Mouse (Mus musculus) heart, postnatal 25 days (tissue): ENCODE measurements around the gene Pbx1. TPM values are rescaled to one million over a fixed set of nuclear protein-coding genes. Genes with fewer than 3 reads are reported as not detected.

Experiments used
- DNase-seq: peaks from one replicate; pipeline ENCODE4 v3.0.0; 2022; ENCODE audit warnings: low spot score
- intact Hi-C: fragments of 180-260 bp; cut with DNase I; formaldehyde crosslinking; loops from one replicate; pipeline ENCODE4 v1.15.1; 2025
- total RNA-seq, 2 experiments: library from RNA; stranded (reverse); gene quantifications; 2 replicates each; pipeline ENCODE4 v1.2.3; 2021

Gene Pbx1
- total RNA-seq, 2 experiments from 2014 or later, result 51.3 to 55.2 TPM

GRCm38 (mm10) chr1:168246968-168247724, 184.9 kb downstream of the Pbx1 start:
- intact Hi-C loops, result loop anchor here (5.0 kb wide), 1 partner anchor 50 kb away; no protein-coding TSS in a partner anchor
- no peak for DNase-seq

DNA sequence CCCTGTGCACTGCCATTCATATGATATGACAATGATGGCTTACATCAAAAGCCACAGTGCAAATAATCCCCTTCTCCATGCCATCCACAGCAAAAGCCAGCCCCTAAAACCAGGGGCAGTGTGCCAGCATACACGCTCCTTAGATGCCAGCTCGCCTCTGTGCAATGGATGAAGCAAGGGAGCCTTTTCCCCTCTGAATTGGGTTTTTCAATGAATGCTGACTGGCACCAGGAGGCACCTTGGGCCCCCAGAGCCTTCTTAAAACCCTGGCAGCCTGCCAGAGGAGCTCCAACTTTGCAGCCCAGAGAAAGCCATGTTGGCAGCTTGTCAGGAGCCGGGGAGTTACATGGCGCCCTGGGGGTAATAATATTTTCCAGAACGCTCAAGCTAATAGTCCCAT, 186.5 kb downstream of the Pbx1 start:
- DNase-seq, result no peak
- intact Hi-C loops, result loop anchor here (5.0 kb wide), 1 partner anchor 52 kb away; no protein-coding TSS in a partner anchor

DNA sequence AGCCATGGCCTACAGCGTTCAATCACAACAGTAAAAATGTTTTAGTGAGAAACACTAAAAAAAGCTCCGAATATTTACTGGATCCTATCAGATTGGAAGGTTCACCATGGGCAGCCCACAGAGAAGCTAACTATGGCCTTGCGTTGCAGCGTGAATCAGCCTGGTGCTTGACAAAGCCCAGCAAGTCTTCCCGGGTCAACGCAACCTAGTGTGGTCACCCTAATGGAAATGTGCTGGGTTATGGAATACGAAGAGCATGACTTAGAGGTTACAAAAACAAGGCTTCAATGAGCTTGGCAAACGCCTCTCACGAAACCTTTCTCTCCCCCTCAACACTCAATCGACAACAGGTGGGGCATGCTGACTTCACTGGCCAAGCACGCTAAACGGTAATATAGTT, 188.3 kb downstream of the Pbx1 start:
- DNase-seq, result no peak
- intact Hi-C loops, result no loop called here

DNA sequence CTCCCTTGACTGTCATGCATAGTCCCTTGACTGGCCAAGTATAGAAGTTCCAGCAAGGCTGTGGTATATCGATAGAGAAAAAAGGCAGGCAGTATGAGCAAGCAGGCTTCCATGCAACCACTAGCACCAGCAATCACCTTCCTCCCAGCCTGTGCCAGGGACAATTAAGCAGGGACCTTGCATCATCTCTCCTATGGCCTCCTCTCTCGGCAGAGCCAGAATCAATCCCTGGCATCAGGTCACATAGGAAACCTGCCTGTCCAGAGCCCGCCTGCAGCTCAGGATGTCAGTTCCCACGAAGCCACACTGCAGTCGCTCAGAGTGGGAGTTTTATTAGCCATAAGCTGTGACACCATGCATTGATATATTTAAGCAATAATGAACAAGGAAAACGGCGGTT, 189.0 kb downstream of the Pbx1 start:
- intact Hi-C loops, result no loop called here
- no peak for DNase-seq

- intact Hi-C loops, result no loop called here
- DNase-seq, result no peak
Observed at GRCm38 (mm10) chr1:168241316-168241715, 190.8 kb downstream of the Pbx1 start.

GRCm38 (mm10) chr1:168240846-168241245, 191.2 kb downstream of the Pbx1 start:
- DNase-seq, result no peak
- intact Hi-C loops, result no loop called here

DNA sequence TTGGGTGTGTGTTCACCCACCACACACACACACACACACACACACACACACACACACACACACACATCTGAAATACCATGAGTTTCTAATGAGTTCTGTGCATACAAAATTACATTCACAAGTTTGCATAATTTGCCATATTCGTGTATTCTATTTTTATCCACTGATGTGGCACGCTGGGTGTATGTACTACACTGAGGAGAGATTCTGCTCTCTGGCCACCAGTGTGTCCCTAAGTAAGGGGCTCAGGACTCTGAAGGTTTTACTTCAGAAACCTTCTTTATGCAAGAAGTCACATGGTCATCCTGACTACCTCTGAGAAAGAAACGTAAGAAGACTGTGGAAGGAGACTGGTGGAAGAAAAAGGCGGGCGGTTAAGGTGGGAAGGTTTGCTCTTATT, 191.7 kb downstream of the Pbx1 start:
- intact Hi-C loops, result no loop called here
- DNase-seq, result no peak

DNA sequence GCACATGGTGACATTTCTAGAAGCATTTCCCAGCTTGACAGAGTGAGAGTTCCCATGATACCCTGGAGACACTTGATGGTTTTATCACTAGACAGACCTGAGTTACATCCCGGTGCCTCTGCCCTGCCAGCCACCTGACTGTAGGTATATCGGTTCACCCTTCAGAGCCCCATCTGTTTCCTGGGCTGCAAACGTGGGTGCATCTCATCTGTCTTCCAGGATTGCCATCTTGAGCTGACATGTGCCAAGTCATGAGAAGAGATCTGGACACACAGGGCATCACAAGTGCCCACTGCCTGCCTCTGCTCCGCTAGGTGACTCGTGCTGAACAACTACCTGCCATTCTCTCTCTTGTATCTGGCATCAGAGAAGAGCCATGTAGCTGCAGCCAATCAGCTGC, 196.0 kb downstream of the Pbx1 start:
- intact Hi-C loops, result no loop called here
- DNase-seq, result no peak

- intact Hi-C loops, result no loop called here
- no peak for DNase-seq
Observed at GRCm38 (mm10) chr1:168234355-168234754, 197.7 kb downstream of the Pbx1 start.

DNA sequence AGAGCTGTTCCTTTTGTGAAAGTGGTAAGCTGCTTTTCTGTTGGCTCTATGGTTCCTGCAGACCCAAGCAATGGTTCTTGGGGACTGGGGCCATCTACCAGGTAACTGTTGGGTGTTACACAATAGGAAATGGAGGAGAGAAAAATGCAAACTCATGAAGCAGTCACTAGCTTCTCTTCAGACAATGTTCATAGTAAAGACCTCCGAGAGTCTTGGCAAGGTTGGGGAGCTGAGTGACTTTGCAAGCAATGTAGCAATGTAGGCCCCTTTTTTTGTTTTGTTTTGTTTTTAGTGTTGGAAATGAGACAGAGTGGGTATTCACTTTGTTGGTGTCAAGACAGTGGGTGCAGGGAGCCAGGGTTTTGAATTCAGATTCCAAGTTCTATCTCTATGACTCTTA, 198.9 kb downstream of the Pbx1 start:
- no peak for DNase-seq

DNA sequence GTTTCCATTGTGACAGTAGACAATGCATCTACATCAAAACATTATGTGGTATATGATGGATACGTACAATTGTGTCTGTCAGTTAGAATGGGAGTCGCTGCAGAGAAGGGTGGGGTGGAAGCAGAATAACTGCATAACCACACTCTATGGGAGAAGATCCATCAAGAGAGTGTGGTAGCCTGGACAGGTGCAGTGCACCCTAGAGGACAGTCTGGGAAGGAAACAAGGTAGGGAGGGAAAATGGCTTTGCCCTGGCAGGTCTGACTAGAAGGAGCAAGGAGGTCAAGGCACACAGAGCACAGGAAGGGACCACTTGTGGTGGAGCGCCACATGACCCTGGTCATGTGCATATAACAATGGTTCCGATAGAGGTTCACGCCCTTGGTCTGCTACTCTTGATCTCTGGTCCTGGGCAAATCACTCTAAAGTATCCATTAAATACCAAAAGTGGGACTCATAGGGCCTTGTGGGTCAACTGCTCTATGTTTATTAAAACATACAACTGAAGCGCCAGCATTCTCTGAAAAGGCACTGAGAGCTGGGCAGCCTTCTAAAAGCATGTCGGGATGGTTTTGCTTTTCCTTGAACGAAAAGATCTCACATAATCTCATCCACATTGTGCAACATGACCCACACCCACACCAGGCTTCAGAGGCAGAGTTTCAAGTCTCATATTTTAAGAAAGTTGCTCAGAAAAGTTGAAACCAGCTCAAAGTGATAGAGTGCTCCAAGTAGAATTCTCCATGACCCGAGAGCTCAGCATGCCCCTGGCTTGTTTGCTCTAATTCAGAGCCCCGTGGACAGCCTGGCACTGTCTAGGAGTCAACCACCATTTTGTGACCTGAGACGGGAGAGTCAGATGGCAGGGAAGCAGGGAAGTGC, 200.3 kb downstream of the Pbx1 start:
- intact Hi-C loops, result no loop called here
- DNase-seq, result no peak

More for the DNA sequence above, 198.9 kb downstream of the Pbx1 start:
- intact Hi-C loops, result no loop called here

DNA sequence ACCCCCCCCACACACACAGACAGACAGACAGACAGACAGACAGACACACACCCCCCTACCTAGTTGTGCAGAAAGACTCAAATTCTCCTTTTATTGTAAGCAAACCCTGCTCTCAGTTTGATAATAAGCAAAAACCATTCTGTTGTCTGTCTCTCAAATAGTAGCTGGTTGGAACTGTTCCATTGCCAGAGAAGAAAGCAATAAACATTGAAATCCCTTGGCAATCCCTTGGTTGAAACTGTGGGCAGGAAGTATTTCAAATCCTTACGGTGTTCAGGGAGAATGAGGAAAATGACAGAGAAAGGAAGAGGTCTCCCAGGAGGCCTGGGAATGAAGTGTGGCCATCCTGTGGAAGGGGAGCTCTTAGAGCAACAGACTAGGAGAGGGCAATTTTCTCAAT, 201.2 kb downstream of the Pbx1 start:
- intact Hi-C loops, result no loop called here
- DNase-seq, result no peak

GRCm38 (mm10) chr1:168230134-168230533, 201.9 kb downstream of the Pbx1 start:
- intact Hi-C loops, result no loop called here
- DNase-seq, result no peak

GRCm38 (mm10) chr1:168228756-168229526, 203.1 kb downstream of the Pbx1 start:
- no peak for DNase-seq
- intact Hi-C loops, result no loop called here

DNA sequence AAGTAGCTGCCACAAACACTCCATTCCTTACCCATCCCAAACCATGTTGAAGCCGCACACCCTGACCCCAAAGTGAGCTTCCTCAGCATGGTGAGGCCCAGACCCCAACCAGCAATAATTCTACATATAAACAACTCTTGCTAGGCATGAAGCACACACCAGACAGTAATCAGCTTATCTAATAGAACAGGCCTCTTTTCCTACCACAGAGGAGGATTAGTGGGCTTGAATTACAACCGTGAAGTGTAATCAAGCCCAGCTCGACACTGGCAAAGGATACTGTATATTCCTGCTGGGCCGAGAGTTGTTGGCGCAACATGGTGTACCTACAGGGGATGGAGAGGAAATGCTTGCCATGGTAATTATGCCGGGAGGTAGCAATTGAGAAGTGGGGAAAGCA, 205.9 kb downstream of the Pbx1 start:
- no peak for DNase-seq
- intact Hi-C loops, result no loop called here

GRCm38 (mm10) chr1:168225595-168226127, 206.4 kb downstream of the Pbx1 start:
- intact Hi-C loops, result no loop called here
- no peak for DNase-seq

GRCm38 (mm10) chr1:168224218-168224617, 207.9 kb downstream of the Pbx1 start:
- intact Hi-C loops, result no loop called here
- no peak for DNase-seq

GRCm38 (mm10) chr1:168222794-168223193, 209.3 kb downstream of the Pbx1 start:
- intact Hi-C loops, result no loop called here
- no peak for DNase-seq

GRCm38 (mm10) chr1:168221071-168221521, 211.0 kb downstream of the Pbx1 start:
- intact Hi-C loops, result no loop called here
- DNase-seq, result no peak
